ENCODE assay signal across 8 mouse cellular contexts in the genomic region with DNA sequence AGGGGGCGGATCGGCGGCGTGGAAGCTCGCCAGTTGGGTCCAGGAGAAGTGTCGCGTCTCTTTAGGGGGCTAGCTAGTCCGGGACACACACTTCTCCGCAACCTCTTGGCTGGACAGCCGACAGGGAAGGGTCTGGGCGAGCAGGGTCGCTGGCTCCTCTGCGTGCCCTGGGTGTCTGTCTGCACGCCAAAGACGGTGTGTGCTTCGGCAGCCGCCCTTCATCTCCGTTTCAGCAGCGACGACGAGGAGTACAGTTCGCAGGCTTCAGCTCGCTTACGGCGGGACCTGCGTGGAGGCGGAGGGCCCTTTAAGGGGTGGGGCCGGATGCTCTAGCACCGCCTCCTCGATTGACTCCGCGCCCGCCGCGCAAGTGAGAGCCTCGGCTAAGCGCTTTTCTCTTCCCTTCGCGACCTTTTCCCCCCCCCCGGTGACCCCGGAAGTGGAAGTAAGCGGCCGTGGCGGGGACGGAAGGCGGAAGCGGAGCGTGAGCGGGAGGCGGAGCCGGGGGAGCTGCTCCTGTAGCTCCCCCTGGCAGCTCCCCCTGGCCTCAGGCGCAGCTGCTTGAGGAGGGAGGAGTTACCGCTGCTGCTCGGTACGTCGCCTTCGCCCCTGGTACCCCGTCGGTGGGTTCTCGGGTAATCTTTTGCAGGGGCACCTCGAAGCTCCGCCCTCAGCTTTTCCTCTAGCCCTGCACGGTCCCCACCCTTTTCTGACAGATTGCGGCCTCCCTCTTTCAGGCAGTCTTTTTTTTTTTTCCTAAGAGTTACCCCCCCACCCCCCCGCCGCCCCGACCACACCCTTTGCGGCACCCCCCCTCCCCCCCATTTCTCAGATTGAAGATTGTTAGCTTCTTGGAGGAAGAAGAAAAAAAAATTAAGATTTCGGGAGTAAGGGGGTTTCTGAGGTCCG. TPM values are rescaled to one million over a fixed set of nuclear protein-coding genes. Genes with fewer than 3 reads are reported as not detected.
DNase-seq lines count a peak whose midpoint lies in the region; ATAC-seq lines count a peak whose summit lies in the region.

No protein-coding gene starts in this region.

- peak overlapping the region; percentile 94 for H3K27ac ChIP-seq in hindbrain, embryonic 11.5 days (ENCODE audit: low read depth, low read length)

- ATAC-seq in frontal cortex, adult (ENCODE audit: low TSS enrichment), result peak; percentile 80
- ATAC-seq in hindbrain, embryonic 11.5 days (ENCODE audit: low FRiP score), result peak; percentile 94

- peak; percentile 100 for DNase-seq in MN1 (ENCODE audit: low spot score)
- peak; percentile 94 for DNase-seq in cerebellum, adult 9-10 months
- peak; percentile 99 for DNase-seq in hindbrain, embryonic 11.5 days (ENCODE audit: low spot score)
- peak; percentile 89 to 96 for DNase-seq in layer of hippocampus, postnatal 10 days (ENCODE audit: low spot score in 2 of 2)
- peak; percentile 96 for DNase-seq in lung, postnatal 14 days
- DNase-seq in retina, adult 2 months (ENCODE audit: low read depth, low spot score), result peak; percentile 97
- DNase-seq in thymus, postnatal 36 days, result peak; percentile 95 to 97

- peaks cover 18% of the 10 kb centered on the region for H3K4me1 ChIP-seq in hindbrain, embryonic 11.5 days (replicated peaks; ENCODE audit: control insufficient read depth, insufficient read depth, low read length)

- peak overlapping the region; percentile 85 for H3K9ac ChIP-seq in hindbrain, embryonic 11.5 days (ENCODE audit: low read depth, low read length)

- no peaks in the 10 kb centered on the region for H3K36me3 ChIP-seq in hindbrain, embryonic 11.5 days (ENCODE audit: control insufficient read depth, insufficient read depth, low read length)

- WGBS in hindbrain, embryonic 11.5 days, result under 1% methylated on average over 52 of the region's 70 CpGs

- H3K4me2 ChIP-seq in hindbrain, embryonic 11.5 days (replicated peaks; ENCODE audit: low read depth, low read length), result peak overlapping the region; percentile 67

- H3K9me3 ChIP-seq in hindbrain, embryonic 11.5 days (ENCODE audit: control insufficient read depth, low read length), result no peaks in the 10 kb centered on the region

- no peaks in the 10 kb centered on the region for H3K27me3 ChIP-seq in hindbrain, embryonic 11.5 days (ENCODE audit: control insufficient read depth, insufficient read depth, low read length)

- peak overlapping the region; percentile 83 for H3K4me3 ChIP-seq in hindbrain, embryonic 11.5 days (ENCODE audit: low read depth, low read length)

RNA-seq across cellular contexts. Expression of gene Tmem198b, which starts 1.2 kb away (rescaled TPM):
- polyA plus RNA-seq in hindbrain, embryonic 11.5 days (2014; fragmentation: Nextera tagmentation; extraction: Ambion mirVana), result 14.2 and 16.3 TPM in 2 replicates
- 10 to 100 TPM; 13.9 to 17.6 TPM for total RNA-seq in layer of hippocampus, postnatal 10 days (2021)

RNA-seq across cellular contexts. Expression of gene Dnajc14, which starts 1.5 kb away (rescaled TPM):
- 31.8 and 34.7 TPM in 2 replicates for polyA plus RNA-seq in hindbrain, embryonic 11.5 days (2014; fragmentation: Nextera tagmentation; extraction: Ambion mirVana)
- total RNA-seq in layer of hippocampus, postnatal 10 days (2021), result 10 to 100 TPM; 59.9 to 65.7 TPM

RNA-seq across cellular contexts. Expression of gene Sarnp, which starts 11.8 kb away (rescaled TPM):
- polyA plus RNA-seq in hindbrain, embryonic 11.5 days (2014; fragmentation: Nextera tagmentation; extraction: Ambion mirVana), result 282 and 286 TPM in 2 replicates
- total RNA-seq in layer of hippocampus, postnatal 10 days (2021), result 10 to 100 TPM; 40.9 to 48.2 TPM

RNA-seq across cellular contexts. Expression of gene Mmp19, which starts 14.6 kb away (rescaled TPM):
- 0.27 and 0.49 TPM in 2 replicates for polyA plus RNA-seq in hindbrain, embryonic 11.5 days (2014; fragmentation: Nextera tagmentation; extraction: Ambion mirVana)
- total RNA-seq in layer of hippocampus, postnatal 10 days (2021), result under 1 TPM; 0.53 to 0.89 TPM

RNA-seq across cellular contexts. Expression of gene Ormdl2, which starts 16.1 kb away (rescaled TPM):
- polyA plus RNA-seq in hindbrain, embryonic 11.5 days (2014; fragmentation: Nextera tagmentation; extraction: Ambion mirVana), result 64.8 and 66.4 TPM in 2 replicates
- 1 to 10 TPM; 3.7 to 6.0 TPM for total RNA-seq in layer of hippocampus, postnatal 10 days (2021)

Comparison
In these comparisons a context has a peak if more than half of its experiments do, and no peak if none do; other contexts are left out.
1. Peak in every context shown above with its lines: DNase-seq, ATAC-seq, H3K4me3 ChIP-seq and H3K27ac ChIP-seq.